ENCODE assay signal across 8 mouse cellular contexts in genomic region chr5:24076986-24077718, GRCm38 (mm10). TPM values are rescaled to one million over a fixed set of nuclear protein-coding genes. Genes with fewer than 3 reads are reported as not detected.
DNase-seq lines count a peak whose midpoint lies in the region; ATAC-seq and TF ChIP-seq lines count a peak whose summit lies in the region.

No protein-coding gene starts in this region.

- no peaks in the 10 kb centered on the region for H3K9me3 ChIP-seq in heart, embryonic 13.5 days
- no peaks in the 10 kb centered on the region for H3K9me3 ChIP-seq in kidney, postnatal 0 days (replicated peaks; ENCODE audit: low read length)
- no peaks in the 10 kb centered on the region for H3K9me3 ChIP-seq in liver, embryonic 13.5 days (replicated peaks)
- H3K9me3 ChIP-seq in neural tube, embryonic 11.5 days (ENCODE audit: control insufficient read depth, low read length): no peaks in the 10 kb centered on the region
- no peaks in the 10 kb centered on the region for H3K9me3 ChIP-seq in stomach, embryonic 16.5 days (replicated peaks; ENCODE audit: control insufficient read depth, low read length)

- peak overlapping the region; percentile 53 for H3K4me3 ChIP-seq in brown adipose tissue, adult 24 weeks (ENCODE audit: insufficient read depth, low read depth, low read length)
- peak overlapping the region; percentile 46 for H3K4me3 ChIP-seq in heart, embryonic 13.5 days
- H3K4me3 ChIP-seq in kidney, postnatal 0 days (replicated peaks; ENCODE audit: low read depth, low read length): 0 out of 2 replicates have a peak overlapping the region, but pooled peaks have one; percentile 4
- H3K4me3 ChIP-seq in liver, embryonic 13.5 days (replicated peaks): peak overlapping the region; percentile 39
- no peak overlapping the region for H3K4me3 ChIP-seq in neural tube, embryonic 11.5 days (ENCODE audit: low read depth, low read length)
- peak overlapping the region; percentile 37 for H3K4me3 ChIP-seq in stomach, embryonic 16.5 days (replicated peaks; ENCODE audit: low read length)

- H3K4me2 ChIP-seq in heart, embryonic 13.5 days: peak overlapping the region; percentile 60
- H3K4me2 ChIP-seq in kidney, postnatal 0 days (ENCODE audit: low read length): peak overlapping the region; percentile 43
- peak overlapping the region; percentile 51 for H3K4me2 ChIP-seq in liver, embryonic 13.5 days
- H3K4me2 ChIP-seq in neural tube, embryonic 11.5 days (ENCODE audit: low read depth): peak overlapping the region; percentile 22
- H3K4me2 ChIP-seq in stomach, embryonic 16.5 days (ENCODE audit: low read depth, low read length): peak overlapping the region; percentile 42

- DNase-seq in CD4-positive, CD25-positive, alpha-beta regulatory T cell, adult 2 months (ENCODE audit: low read depth, low spot score): peak; percentile 70
- peak; percentile 91 for DNase-seq in kidney, postnatal 0 days (ENCODE audit: low spot score)
- DNase-seq in liver, embryonic 13.5 days: peak; percentile 31
- DNase-seq in neural tube, embryonic 11.5 days (ENCODE audit: low spot score): peak; percentile 75

- no peak overlapping the region; the same call in 1 of the 2 replicates for H3K27ac ChIP-seq in brown adipose tissue, adult 24 weeks (replicated peaks; ENCODE audit: low read depth, low read length)
- H3K27ac ChIP-seq in heart, embryonic 13.5 days (replicated peaks): peak overlapping the region; percentile 34
- no peak overlapping the region for H3K27ac ChIP-seq in kidney, postnatal 0 days
- no peak overlapping the region for H3K27ac ChIP-seq in liver, embryonic 13.5 days
- H3K27ac ChIP-seq in neural tube, embryonic 11.5 days (ENCODE audit: low read depth, low read length): no peak overlapping the region
- H3K27ac ChIP-seq in stomach, embryonic 16.5 days (ENCODE audit: low read length): no peak overlapping the region

- no peaks in the 10 kb centered on the region for H3K27me3 ChIP-seq in heart, embryonic 13.5 days (replicated peaks)
- no peaks in the 10 kb centered on the region for H3K27me3 ChIP-seq in kidney, postnatal 0 days (ENCODE audit: insufficient read depth, low read length)
- H3K27me3 ChIP-seq in liver, embryonic 13.5 days: peaks cover 29% of the 10 kb centered on the region; the same call in 1 of the 2 replicates
- H3K27me3 ChIP-seq in neural tube, embryonic 11.5 days (ENCODE audit: control insufficient read depth, insufficient read depth, low read length): no peaks in the 10 kb centered on the region
- no peaks in the 10 kb centered on the region for H3K27me3 ChIP-seq in stomach, embryonic 16.5 days (ENCODE audit: control insufficient read depth, insufficient read depth, low read length)

- H3K4me1 ChIP-seq in brown adipose tissue, adult 24 weeks (ENCODE audit: control insufficient read depth, insufficient read depth, insufficient read length, low read length): peaks cover 5% of the 10 kb centered on the region; the same call in 1 of the 2 replicates
- peaks cover 5% of the 10 kb centered on the region for H3K4me1 ChIP-seq in heart, embryonic 13.5 days
- peaks cover 8% of the 10 kb centered on the region; the same call in 1 of the 2 replicates for H3K4me1 ChIP-seq in kidney, postnatal 0 days (replicated peaks; ENCODE audit: insufficient read depth, low read length)
- peaks cover 11% of the 10 kb centered on the region for H3K4me1 ChIP-seq in liver, embryonic 13.5 days (replicated peaks)
- H3K4me1 ChIP-seq in neural tube, embryonic 11.5 days (ENCODE audit: control insufficient read depth, insufficient read depth, low read length): no peaks in the 10 kb centered on the region
- no peaks in the 10 kb centered on the region for H3K4me1 ChIP-seq in stomach, embryonic 16.5 days (ENCODE audit: control insufficient read depth, insufficient read depth, low read length)

- 2% methylated on average over 14 of the region's 15 CpGs for WGBS in heart, embryonic 13.5 days
- 3% methylated on average over 15 of the region's 15 CpGs for WGBS in kidney, postnatal 0 days
- 2% methylated on average over 15 of the region's 15 CpGs for WGBS in liver, embryonic 13.5 days (ENCODE audit: insufficient replicate concordance)
- 2% methylated on average over 15 of the region's 15 CpGs for WGBS in neural tube, embryonic 11.5 days
- under 1% methylated on average over 14 of the region's 15 CpGs for WGBS in stomach, embryonic 16.5 days

- peak overlapping the region; percentile 70 for H3K9ac ChIP-seq in heart, embryonic 13.5 days
- H3K9ac ChIP-seq in kidney, postnatal 0 days (ENCODE audit: low read depth, low read length): 0 out of 2 replicates have a peak overlapping the region, but pooled peaks have one; percentile 27
- H3K9ac ChIP-seq in liver, embryonic 13.5 days: peak overlapping the region; percentile 13; the same call in 1 of the 2 replicates
- H3K9ac ChIP-seq in neural tube, embryonic 11.5 days (ENCODE audit: low read length): peak overlapping the region; percentile 3; the same call in 1 of the 2 replicates
- H3K9ac ChIP-seq in stomach, embryonic 16.5 days (ENCODE audit: low read length): peak overlapping the region; percentile 61

- H3K36me3 ChIP-seq in heart, embryonic 13.5 days: no peaks in the 10 kb centered on the region
- H3K36me3 ChIP-seq in kidney, postnatal 0 days (ENCODE audit: insufficient read depth, low read length): no peaks in the 10 kb centered on the region
- no peaks in the 10 kb centered on the region for H3K36me3 ChIP-seq in liver, embryonic 13.5 days
- H3K36me3 ChIP-seq in neural tube, embryonic 11.5 days (ENCODE audit: control insufficient read depth, insufficient read depth, low read length): no peaks in the 10 kb centered on the region
- H3K36me3 ChIP-seq in stomach, embryonic 16.5 days (ENCODE audit: control insufficient read depth, insufficient read depth, low read length): no peaks in the 10 kb centered on the region

- TF ChIP-seq CTCF in kidney, postnatal 0 days (IDR thresholded peaks at IDR 0.05; ENCODE audit: low read depth): peak; percentile 78

- peak; percentile 84 for ATAC-seq in erythroid progenitor cell, adult 5-6 weeks (replicated peaks; ENCODE audit: low FRiP score, poor library complexity, severe bottlenecking)
- peak; percentile 61; the same call in 1 of the 2 replicates for ATAC-seq in heart, embryonic 13.5 days (ENCODE audit: extremely low read depth, insufficient number of reproducible peaks, low FRiP score, low TSS enrichment)
- ATAC-seq in kidney, postnatal 0 days (replicated peaks; ENCODE audit: low FRiP score, low read depth): peak; percentile 66
- ATAC-seq in liver, embryonic 13.5 days (ENCODE audit: low read depth): peak; percentile 67
- peak; percentile 74; the same call in 1 of the 2 replicates for ATAC-seq in neural tube, embryonic 11.5 days (ENCODE audit: insufficient read depth, low FRiP score, low TSS enrichment)
- ATAC-seq in stomach, embryonic 16.5 days (ENCODE audit: insufficient read depth, low FRiP score): peak; percentile 83; the same call in 1 of the 2 replicates

RNA-seq across cellular contexts. Expression of gene Klhl7, which starts 23.3 kb away (rescaled TPM):
- 15.2 and 23.4 TPM in 2 replicates for polyA plus RNA-seq in brown adipose tissue, adult 24 weeks (2012; ENCODE audit: insufficient read depth, insufficient read length, missing spikeins)
- total RNA-seq in erythroid progenitor cell, adult 5-6 weeks (2015; ENCODE audit: low replicate concordance): 79.3 and 83.4 TPM in 2 replicates
- total RNA-seq in erythroid progenitor cell, adult 5-6 weeks (2017; ENCODE audit: low replicate concordance): 56.4 and 71.6 TPM in 2 replicates
- 39.5 and 44.3 TPM in 2 replicates for polyA plus RNA-seq in heart, embryonic 13.5 days (2015; fragmentation: Nextera tagmentation; extraction: Ambion mirVana)
- 36.8 and 42.4 TPM in 2 replicates for polyA plus RNA-seq in kidney, postnatal 0 days (2015; fragmentation: Nextera tagmentation; extraction: Ambion mirVana)
- polyA plus RNA-seq in liver, embryonic 13.5 days (2015; fragmentation: Nextera tagmentation; extraction: Ambion mirVana): 20.1 and 26.3 TPM in 2 replicates
- 92.5 and 98.1 TPM in 2 replicates for polyA plus RNA-seq in neural tube, embryonic 11.5 days (2014; fragmentation: Nextera tagmentation; extraction: Ambion mirVana)
- polyA plus RNA-seq in stomach, embryonic 16.5 days (2015; fragmentation: Nextera tagmentation; extraction: Ambion mirVana): 46.4 and 52.3 TPM in 2 replicates

RNA-seq across cellular contexts. Expression of gene Fam126a, which starts 46.7 kb away (rescaled TPM):
- polyA plus RNA-seq in brown adipose tissue, adult 24 weeks (2012; ENCODE audit: insufficient read depth, insufficient read length, missing spikeins): 5.2 and 6.8 TPM in 2 replicates
- total RNA-seq in erythroid progenitor cell, adult 5-6 weeks (2015; ENCODE audit: low replicate concordance): 145 and 170 TPM in 2 replicates
- 145 and 177 TPM in 2 replicates for total RNA-seq in erythroid progenitor cell, adult 5-6 weeks (2017; ENCODE audit: low replicate concordance)
- polyA plus RNA-seq in heart, embryonic 13.5 days (2015; fragmentation: Nextera tagmentation; extraction: Ambion mirVana): 32.6 and 33.9 TPM in 2 replicates
- 10.7 and 11.1 TPM in 2 replicates for polyA plus RNA-seq in kidney, postnatal 0 days (2015; fragmentation: Nextera tagmentation; extraction: Ambion mirVana)
- 62.7 and 70.9 TPM in 2 replicates for polyA plus RNA-seq in liver, embryonic 13.5 days (2015; fragmentation: Nextera tagmentation; extraction: Ambion mirVana)
- 47.7 and 48.0 TPM in 2 replicates for polyA plus RNA-seq in neural tube, embryonic 11.5 days (2014; fragmentation: Nextera tagmentation; extraction: Ambion mirVana)
- 15.7 and 19.1 TPM in 2 replicates for polyA plus RNA-seq in stomach, embryonic 16.5 days (2015; fragmentation: Nextera tagmentation; extraction: Ambion mirVana)

Comparison
In these comparisons a context has a peak if more than half of its experiments do, and no peak if none do; other contexts are left out.
1. DNase-seq: peak in every context shown above with its lines; median percentile 91 in kidney, postnatal 0 days; 75 in neural tube, embryonic 11.5 days; 70 in CD4-positive, CD25-positive, alpha-beta regulatory T cell, adult 2 months; 31 in liver, embryonic 13.5 days.
2. H3K9ac ChIP-seq: peak in every context shown above with its lines; median percentile 70 in heart, embryonic 13.5 days; 61 in stomach, embryonic 16.5 days; 27 in kidney, postnatal 0 days; 13 in liver, embryonic 13.5 days; 3 in neural tube, embryonic 11.5 days.